Mouse (Mus musculus) heart, postnatal 0 days (tissue): ENCODE results near the gene Cd164l2.
A peak's percentile ranks its signal among the peaks of the same experiment; 100 is the strongest.

Source experiments
- CTCF ChIP-seq: IDR thresholded peaks from 2 replicates; pipeline ENCODE4 v1.5.1; 2016; ENCODE audit warnings: antibody characterized with exemption, control low read depth, low read depth
- EP300 ChIP-seq: IDR thresholded peaks from 2 replicates; pipeline ENCODE4 v1.6.1; 2016; ENCODE audit warnings: antibody characterized with exemption, low read depth

GRCm38 (mm10) chr4:133209366-133209765, 2.6 kb upstream of the Cd164l2 start:
- TF ChIP-seq CTCF (peak; percentile 85), EP300 (no peak)
